Mouse (Mus musculus) ovary, postnatal 36 days (tissue): ENCODE results near the gene Ubn2.
A peak's percentile ranks its signal among the peaks of the same experiment; 100 is the strongest.
"Not testable (repeated sequence)": the region's sequence is repeated elsewhere in the genome, so short reads cannot be mapped to it uniquely, and the experiment has no call there.

Experiments used
- DNase-seq: peaks from one replicate; pipeline ENCODE4 v3.0.0; 2022; ENCODE audit warnings: low spot score, mixed read lengths

Gene Ubn2

DNA sequence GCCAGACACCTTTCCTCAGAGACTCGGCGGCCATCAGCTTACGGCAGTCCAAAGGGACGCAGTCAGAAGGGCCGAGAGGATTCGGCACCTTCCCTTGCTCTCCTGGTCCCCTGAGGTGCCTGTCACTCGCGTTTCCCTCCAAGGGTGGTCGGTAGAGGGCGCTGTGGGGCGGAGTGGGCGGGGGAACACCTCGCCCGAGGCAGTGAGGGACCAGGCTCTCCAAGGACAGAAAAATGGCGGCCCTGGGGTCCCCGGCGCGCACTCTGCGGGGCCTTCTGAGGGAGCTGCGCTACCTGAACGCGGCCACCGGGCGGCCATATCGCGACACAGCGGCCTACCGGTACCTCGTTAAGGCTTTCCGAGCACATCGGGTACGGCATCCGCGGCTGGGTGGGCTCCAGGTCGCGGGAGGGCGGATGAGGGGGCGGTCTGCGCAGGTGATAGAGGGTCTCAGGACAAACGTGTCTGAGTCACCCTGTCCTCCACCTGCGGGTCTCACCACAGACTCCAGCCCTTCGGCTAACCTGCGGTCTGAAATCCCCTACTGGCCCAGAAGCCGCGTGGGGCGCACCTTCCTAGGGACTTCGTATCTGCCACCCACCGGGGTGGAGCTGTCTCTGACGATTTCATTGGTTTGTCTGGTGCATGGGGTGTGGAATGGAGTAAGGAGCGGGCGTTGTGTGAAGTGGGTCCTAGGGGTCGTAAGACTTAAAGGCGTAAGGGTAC, 101.1 kb downstream of the Ubn2 start:
- DNase-seq = peak; percentile 99

DNA sequence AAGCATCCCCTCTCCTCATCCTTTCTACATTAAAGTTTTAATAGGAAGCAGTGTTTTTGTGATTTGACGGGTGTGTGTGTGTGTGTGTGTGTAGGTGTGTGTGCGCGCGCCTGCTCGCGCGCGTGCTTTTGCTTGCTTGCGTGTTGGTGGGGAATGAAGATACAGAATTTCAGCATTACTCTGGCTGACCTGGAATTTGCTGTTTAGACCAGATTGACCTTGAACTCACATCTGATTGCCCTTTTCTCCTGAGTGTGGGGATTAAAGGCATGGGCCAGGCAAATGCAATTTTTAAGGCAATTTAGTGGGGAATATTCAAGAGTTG, 101.6 kb downstream of the Ubn2 start:
- no peak for DNase-seq

DNA sequence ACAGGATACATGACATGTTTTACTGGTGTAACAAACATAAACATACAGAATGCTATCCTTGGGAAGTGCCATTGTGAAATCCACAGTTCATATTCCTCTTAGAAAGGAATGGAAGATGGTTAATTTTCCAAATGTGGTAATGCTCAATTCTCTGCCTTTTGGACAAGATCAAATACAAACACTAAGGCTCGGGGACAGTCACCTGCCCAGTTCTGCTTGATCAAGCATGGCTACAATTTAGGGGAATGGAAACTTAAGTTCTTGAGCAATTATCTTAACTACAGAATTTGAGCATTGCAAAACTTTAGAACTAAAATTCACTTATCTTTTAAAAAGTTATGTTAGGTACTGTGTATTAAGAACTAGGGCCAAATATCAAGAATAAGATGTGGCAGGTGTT, 102.0 kb downstream of the Ubn2 start:
- no peak for DNase-seq

DNA sequence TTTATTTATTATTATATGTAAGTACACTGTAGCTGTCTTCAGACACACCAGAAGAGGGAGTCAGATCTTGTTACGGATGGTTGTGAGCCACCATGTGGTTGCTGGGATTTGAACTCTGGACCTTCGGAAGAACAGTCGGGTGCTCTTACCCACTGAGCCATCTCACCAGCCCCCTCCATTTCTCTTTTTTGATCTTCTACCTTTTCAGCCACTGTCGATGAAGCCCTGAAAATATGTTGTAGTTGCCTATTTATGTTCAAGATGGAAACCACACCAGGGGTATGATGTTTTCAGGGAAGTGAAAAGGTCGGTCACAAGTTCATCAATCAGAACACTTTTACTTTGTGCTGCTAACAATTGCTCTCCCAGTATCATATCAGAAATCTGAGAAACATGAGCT, 110.4 kb downstream of the Ubn2 start:
- DNase-seq = not testable (repeated sequence)

DNA sequence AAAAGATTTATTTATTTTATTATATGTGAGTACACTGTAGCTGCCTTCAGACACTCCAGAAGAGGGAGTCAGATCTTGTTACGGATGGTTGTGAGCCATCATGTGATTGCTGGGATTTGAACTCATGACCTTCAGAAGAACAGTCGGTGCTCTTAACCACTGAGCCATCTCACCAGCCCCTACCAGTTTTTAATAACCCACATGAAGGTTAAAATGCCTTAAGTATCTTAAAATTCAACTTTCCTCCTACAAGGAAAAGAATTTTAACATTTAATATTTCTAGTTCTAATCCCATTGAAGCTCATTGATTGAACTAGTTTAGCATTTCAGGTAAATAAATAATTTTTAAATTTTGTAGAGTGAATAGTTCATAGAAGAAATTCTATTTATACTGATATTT, 113.3 kb downstream of the Ubn2 start:
- not testable (repeated sequence) for DNase-seq

DNA sequence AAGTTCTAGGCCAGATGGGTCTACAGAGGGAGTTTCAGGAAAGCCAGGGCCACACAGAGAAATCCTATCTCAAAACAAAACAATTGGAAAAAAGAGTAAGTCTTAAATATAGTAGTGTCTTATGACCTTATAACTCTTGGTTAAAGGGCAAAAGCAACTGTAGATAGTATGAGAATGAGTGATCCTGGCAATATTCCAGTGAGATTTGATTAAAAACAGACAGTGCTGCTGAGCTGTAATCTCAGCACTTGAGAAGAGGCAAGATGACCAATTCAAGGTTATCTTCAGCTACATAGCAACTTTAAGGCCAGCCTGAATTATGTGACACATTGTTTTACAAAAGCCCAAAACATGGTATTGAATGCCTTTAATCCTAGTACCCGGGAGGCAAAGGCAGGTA, 114.0 kb downstream of the Ubn2 start:
- no peak for DNase-seq

DNA sequence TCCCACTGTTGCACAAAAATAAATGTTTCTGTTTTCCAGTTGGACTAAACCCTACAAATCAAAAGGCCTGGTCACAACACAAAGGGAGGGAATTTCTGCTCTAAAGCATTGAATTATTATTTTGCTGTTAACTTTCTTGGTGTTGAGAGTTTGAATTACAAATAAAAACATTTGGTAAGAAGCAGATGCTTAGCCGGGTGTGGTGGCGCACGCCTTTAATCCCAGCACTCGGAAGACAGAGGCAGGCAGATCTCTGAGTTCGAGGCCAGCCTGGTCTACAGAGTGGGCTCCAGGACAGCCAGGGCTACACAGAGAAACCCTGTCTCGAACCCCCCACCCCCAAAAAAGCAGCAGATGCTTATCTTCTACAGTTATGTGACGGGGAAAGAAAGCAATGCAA, 114.8 kb downstream of the Ubn2 start:
- DNase-seq = not testable (repeated sequence)

DNA sequence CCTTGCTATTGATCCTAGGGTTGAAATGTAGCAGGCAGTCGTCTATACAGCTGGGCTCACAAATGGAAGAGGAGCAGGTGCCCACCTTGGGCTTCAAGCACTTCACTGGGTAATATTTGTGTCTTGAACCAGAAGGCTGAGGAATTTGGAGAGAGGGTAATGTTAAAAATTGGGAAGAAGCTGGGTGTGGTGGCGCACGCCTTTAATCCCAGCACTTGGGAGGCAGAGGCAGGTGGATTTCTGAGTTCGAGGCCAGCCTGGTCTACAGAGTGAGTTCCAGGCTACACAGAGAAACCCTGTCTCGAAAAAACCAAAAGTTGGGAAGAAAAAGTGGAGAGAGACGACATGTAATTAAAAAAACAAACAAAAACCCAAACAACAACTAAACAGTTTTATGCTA, 116.1 kb downstream of the Ubn2 start:
- not testable (repeated sequence) for DNase-seq

DNA sequence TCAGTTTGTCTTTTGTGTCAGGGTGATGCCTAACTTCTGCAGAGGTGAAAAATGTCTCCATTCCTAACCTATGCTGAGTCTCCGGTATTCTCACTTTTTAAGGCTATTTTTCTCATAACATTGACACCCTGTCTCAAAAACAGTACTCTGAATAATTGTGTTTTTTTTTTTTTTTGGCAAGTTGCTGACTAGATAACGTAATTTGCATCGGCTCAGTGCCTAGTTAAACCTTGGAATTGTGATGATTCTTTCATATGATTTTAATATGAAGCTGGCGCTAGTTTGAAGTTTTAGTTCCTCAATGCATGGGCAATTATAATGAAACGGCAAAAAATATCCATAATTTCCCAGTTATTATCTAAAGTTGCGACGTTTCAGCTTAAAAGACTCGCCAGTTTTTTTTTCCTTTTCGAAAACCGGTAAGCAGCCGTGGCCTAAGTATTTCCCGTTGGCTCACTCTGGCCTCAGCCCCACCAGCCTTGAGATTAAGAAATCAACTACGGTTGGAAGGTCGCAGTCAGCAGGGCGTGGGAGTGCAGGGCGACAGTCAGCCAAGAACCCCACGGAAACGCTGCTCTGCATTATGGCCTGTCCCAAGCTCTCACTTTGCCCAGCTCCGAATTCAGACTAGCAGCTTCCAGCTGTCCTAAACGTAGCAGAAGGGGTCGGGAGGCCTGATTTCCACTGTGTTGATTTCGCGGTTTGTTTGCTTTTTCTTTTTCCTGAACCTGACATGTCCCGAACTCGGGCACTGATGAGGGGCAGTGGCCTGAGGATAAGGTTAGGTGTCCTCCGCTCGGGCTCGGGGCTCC, 116.7 kb downstream of the Ubn2 start:
- peak; percentile 76 for DNase-seq

DNA sequence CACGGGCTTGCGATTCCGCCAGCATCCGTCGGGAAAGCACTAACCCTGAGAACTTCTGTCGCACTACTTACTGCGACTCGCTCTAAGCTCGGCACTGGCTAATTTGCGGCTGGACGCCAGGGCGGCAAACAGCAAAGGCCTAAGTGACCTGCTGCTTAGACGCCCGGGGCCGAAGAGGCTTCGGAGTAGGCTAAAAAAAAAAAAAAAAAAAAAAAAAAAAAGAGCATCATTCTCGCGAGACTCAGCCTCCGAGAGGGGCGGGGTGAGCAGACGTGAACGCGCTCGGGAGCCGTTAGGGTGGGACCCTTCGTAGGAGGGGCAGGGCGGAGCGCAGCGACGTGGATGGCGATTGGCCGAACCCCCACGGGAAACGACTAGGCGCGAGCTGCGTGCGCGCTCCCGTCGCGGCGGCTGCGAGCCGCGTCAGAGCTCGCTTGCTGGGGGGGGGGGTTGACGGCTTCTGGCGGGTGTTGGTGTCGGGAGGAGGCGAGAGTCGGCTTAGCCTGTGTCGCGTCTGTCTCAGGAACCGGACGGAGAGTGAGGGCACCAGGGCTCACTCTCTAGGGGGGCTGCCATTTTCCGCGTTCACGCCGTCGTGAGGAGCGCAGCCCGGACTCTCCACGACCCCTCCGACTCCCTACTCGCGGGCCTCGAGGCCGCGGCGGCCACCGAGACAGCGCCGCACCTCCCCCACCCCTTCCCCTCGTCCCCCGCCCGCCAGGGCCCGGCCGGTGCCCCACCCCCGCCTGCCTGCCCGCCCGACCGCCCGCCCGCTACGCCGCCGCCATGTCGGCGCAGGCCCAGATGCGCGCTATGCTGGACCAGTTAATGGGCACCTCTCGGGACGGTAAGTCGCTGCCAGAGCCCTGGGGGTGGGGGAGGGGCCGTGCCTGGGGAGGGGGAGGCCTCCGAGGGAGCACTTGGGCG, 117.6 kb downstream of the Ubn2 start, which contains the start of gene Luc7l2:
Gene Luc7l2, plus strand, starts transcription at position 273 of the 927 bp plus-strand sequence.
- peak; percentile 96 for DNase-seq

DNA sequence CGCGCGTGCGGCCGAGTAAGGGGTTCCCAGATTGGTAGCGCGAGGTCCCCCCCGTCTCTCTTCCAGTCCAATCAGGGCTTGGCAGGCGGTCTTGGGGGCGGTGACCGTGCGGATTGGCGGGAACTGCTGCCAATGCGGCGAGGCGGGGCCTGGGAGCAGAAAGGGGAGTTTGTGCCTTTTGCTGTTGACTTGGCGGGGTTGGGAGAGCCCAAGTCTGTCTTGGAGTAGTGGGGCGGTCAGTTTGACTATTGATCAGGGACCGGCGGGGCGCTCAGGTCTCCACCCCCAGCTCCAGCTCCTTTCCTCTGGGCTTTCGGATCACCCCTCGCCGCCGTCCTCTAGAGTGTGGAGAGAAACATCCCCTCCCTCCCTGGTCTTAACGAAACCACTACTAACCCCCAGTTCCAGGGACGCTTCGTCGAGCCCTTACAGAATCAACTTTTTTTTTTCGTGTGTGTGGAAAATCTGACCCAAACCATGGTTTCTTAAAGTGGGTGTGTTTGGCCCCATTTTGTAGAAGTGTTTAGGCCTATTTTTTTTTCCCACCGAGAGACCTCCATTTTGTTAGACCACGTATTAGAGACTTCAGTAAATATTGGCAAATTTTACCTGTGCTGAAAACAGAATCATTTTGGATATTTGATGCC, 118.4 kb downstream of the Ubn2 start:
- DNase-seq = peak; percentile 99

DNA sequence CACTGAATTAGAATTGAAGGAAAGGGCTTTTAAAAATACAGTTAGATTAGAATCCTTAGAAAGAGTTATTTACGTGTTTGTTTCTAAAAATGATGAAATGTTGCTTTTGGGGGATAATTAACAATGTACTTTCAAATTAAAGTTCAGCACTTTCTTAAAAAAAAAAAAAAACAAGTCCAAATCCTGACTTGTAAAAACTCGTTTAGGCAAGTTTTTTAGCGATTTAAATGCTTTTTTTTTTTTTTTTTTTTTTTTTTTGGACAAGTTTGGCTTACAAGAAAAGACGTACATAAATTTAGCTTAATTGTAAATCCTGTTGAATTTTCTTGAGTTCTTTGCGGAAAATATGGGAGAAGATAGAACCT, 118.9 kb downstream of the Ubn2 start:
- no peak for DNase-seq
